Mouse (Mus musculus): ENCODE measurements around the gene Lamc3.

- no peak for TF ChIP-seq POLR2A (IDR thresholded peaks at IDR 0.05; ENCODE audit: low read depth, low read length)
- no peak for TF ChIP-seq CTCF (conservative IDR thresholded peaks at IDR 0.05; ENCODE audit: insufficient read depth, insufficient read length, low read depth, low read length)
Measured at GRCm38 (mm10) chr2:31855991-31856390, 31.1 kb upstream of the Lamc3 start.
